ENCODE assay signal across 21 mouse cellular contexts in the genomic region with DNA sequence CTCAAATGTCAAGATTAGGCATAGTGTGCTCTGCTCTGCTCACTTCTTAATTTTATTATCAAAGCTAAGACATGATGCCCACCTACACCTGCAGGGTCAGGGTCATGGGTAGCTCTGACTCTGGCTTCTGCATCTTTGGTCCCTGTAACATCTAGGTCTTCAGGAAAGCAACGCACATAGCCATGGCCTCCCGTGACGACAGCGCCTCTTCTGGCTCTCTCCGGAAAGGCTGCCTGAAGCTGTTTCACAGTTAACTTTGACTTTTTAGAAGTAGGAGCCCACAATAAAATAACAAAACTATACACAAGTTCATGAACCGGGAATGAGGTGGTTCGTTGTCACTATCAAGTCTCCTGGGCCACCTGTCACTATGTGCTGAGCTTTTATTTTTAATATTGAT.
DNase-seq lines count a peak whose midpoint lies in the region; ATAC-seq and TF ChIP-seq lines count a peak whose summit lies in the region.
"Had no signal": no experiment of that assay in that cellular context is flagged by ENCODE, and none has a peak within 500 bp of the region (broad histone marks: within the 10 kb centered on the region; RNA-seq: fewer than 3 reads in every experiment).

No protein-coding gene starts in this region.

- H3K4me3 ChIP-seq in forebrain, postnatal 0 days (ENCODE audit: low read depth, low read length) = no peak overlapping the region
- H3K4me3 ChIP-seq in forebrain, embryonic 13.5 days = no peak overlapping the region
- H3K4me3 ChIP-seq in heart, embryonic 13.5 days = no peak overlapping the region
- no peak overlapping the region for H3K4me3 ChIP-seq in midbrain, postnatal 0 days (ENCODE audit: low read depth, low read length)
- no peak overlapping the region for H3K4me3 ChIP-seq in midbrain, embryonic 15.5 days
- H3K4me3 ChIP-seq in olfactory bulb, adult 2 months (ENCODE audit: insufficient read depth, low read depth, low read length) = no peak overlapping the region
- H3K4me3 ChIP-seq: forebrain, embryonic 12.5 days; hindbrain, embryonic 13.5 days; limb, embryonic 13.5 days; liver, embryonic 13.5 days had no signal

- 0 out of 2 replicates have a peak, but pooled peaks have one; percentile 4 for TF ChIP-seq CTCF in forebrain, postnatal 0 days (IDR thresholded peaks at IDR 0.05; ENCODE audit: low read depth)
- TF ChIP-seq CTCF in midbrain, postnatal 0 days (IDR thresholded peaks at IDR 0.05) = 0 out of 2 replicates have a peak, but pooled peaks have one; percentile 5
- no peak for TF ChIP-seq CTCF in olfactory bulb, adult 2 months (IDR thresholded peaks at IDR 0.05; ENCODE audit: insufficient read depth, low read depth, low read length)

- no peak overlapping the region for H3K27ac ChIP-seq in forebrain, postnatal 0 days (ENCODE audit: low read depth, low read length)
- H3K27ac ChIP-seq in forebrain, embryonic 13.5 days = no peak overlapping the region
- peak overlapping the region; percentile 95 for H3K27ac ChIP-seq in heart, embryonic 13.5 days (replicated peaks)
- no peak overlapping the region for H3K27ac ChIP-seq in midbrain, postnatal 0 days (ENCODE audit: low read depth, low read length)
- H3K27ac ChIP-seq in midbrain, embryonic 15.5 days = no peak overlapping the region
- H3K27ac ChIP-seq in olfactory bulb, adult 2 months (ENCODE audit: insufficient read depth, low read depth, low read length) = peak overlapping the region; percentile 26; the same call in 1 of the 2 replicates
- H3K27ac ChIP-seq: liver, embryonic 13.5 days had no signal

- no peak for TF ChIP-seq POLR2A in olfactory bulb, adult 2 months (IDR thresholded peaks at IDR 0.05; ENCODE audit: insufficient read depth, low read depth, low read length)

- no peak for ATAC-seq in forebrain, postnatal 0 days
- ATAC-seq in forebrain, embryonic 13.5 days = no peak
- ATAC-seq in heart, embryonic 13.5 days (ENCODE audit: extremely low read depth, insufficient number of reproducible peaks, low FRiP score, low TSS enrichment) = no peak
- ATAC-seq in midbrain, postnatal 0 days (ENCODE audit: low FRiP score) = no peak
- no peak for ATAC-seq in midbrain, embryonic 15.5 days (replicated peaks)

- H3K9me3 ChIP-seq in forebrain, postnatal 0 days (ENCODE audit: low read length) = no peaks in the 10 kb centered on the region
- H3K9me3 ChIP-seq in forebrain, embryonic 13.5 days (replicated peaks) = no peaks in the 10 kb centered on the region
- no peaks in the 10 kb centered on the region for H3K9me3 ChIP-seq in heart, embryonic 13.5 days
- H3K9me3 ChIP-seq in midbrain, postnatal 0 days (ENCODE audit: low read length) = no peaks in the 10 kb centered on the region
- H3K9me3 ChIP-seq in midbrain, embryonic 15.5 days = no peaks in the 10 kb centered on the region
- H3K9me3 ChIP-seq: forebrain, embryonic 12.5 days; hindbrain, embryonic 13.5 days; limb, embryonic 13.5 days; liver, embryonic 13.5 days had no signal

- H3K36me3 ChIP-seq in forebrain, postnatal 0 days (ENCODE audit: insufficient read depth) = no peaks in the 10 kb centered on the region
- 0 out of 2 replicates have a peak, but pooled peaks cover 7% of the 10 kb centered on the region for H3K36me3 ChIP-seq in forebrain, embryonic 13.5 days (ENCODE audit: poor library complexity, severe bottlenecking)
- no peaks in the 10 kb centered on the region for H3K36me3 ChIP-seq in heart, embryonic 13.5 days
- H3K36me3 ChIP-seq in midbrain, postnatal 0 days (ENCODE audit: insufficient read depth, low read length) = no peaks in the 10 kb centered on the region
- no peaks in the 10 kb centered on the region for H3K36me3 ChIP-seq in midbrain, embryonic 15.5 days (replicated peaks)
- H3K36me3 ChIP-seq: forebrain, embryonic 12.5 days; hindbrain, embryonic 13.5 days; limb, embryonic 13.5 days; liver, embryonic 13.5 days had no signal

- no peak for DNase-seq in forebrain, postnatal 0 days
- DNase-seq in heart, postnatal 14 days = no peak
- no peak for DNase-seq in midbrain, postnatal 0 days (ENCODE audit: low spot score)
- DNase-seq in yolk sac, embryonic 10.5 days (ENCODE audit: low spot score) = no peak
- DNase-seq: adrenal gland, postnatal 36 days; gastrocnemius, postnatal 36 days; kidney, adult 8-10 months; kidney, postnatal 4 days; liver, embryonic 13.5 days; lung, embryonic 14.5 days; lung, postnatal 36 days; right cerebral cortex, postnatal 14 days; spleen, adult 18-20 months; thymus, postnatal 4 days had no signal

- no peak overlapping the region for H3K4me2 ChIP-seq in forebrain, postnatal 0 days (ENCODE audit: low read depth)
- H3K4me2 ChIP-seq in forebrain, embryonic 13.5 days = no peak overlapping the region
- H3K4me2 ChIP-seq in heart, embryonic 13.5 days = no peak overlapping the region
- no peak overlapping the region for H3K4me2 ChIP-seq in midbrain, postnatal 0 days (ENCODE audit: low read depth, low read length, poor library complexity, severe bottlenecking)
- no peak overlapping the region for H3K4me2 ChIP-seq in midbrain, embryonic 15.5 days
- H3K4me2 ChIP-seq: forebrain, embryonic 12.5 days; hindbrain, embryonic 13.5 days; limb, embryonic 13.5 days; liver, embryonic 13.5 days; lung, embryonic 14.5 days had no signal

- intact Hi-C loops in heart, postnatal 14 days (cut with DNase I) = no loop called here

- no peak overlapping the region for H3K9ac ChIP-seq in forebrain, postnatal 0 days
- H3K9ac ChIP-seq in forebrain, embryonic 13.5 days = no peak overlapping the region
- H3K9ac ChIP-seq in heart, embryonic 13.5 days = no peak overlapping the region
- H3K9ac ChIP-seq in midbrain, postnatal 0 days (replicated peaks; ENCODE audit: low read length, poor library complexity, severe bottlenecking) = no peak overlapping the region
- H3K9ac ChIP-seq in midbrain, embryonic 15.5 days = no peak overlapping the region
- H3K9ac ChIP-seq: forebrain, embryonic 12.5 days; hindbrain, embryonic 13.5 days; limb, embryonic 13.5 days; liver, embryonic 13.5 days; lung, embryonic 14.5 days had no signal

- no peaks in the 10 kb centered on the region for H3K27me3 ChIP-seq in forebrain, postnatal 0 days (ENCODE audit: insufficient read depth, low read length)
- H3K27me3 ChIP-seq in forebrain, embryonic 13.5 days = no peaks in the 10 kb centered on the region
- H3K27me3 ChIP-seq in heart, embryonic 13.5 days (replicated peaks) = no peaks in the 10 kb centered on the region
- no peaks in the 10 kb centered on the region for H3K27me3 ChIP-seq in midbrain, postnatal 0 days (ENCODE audit: insufficient read depth, low read length)
- H3K27me3 ChIP-seq in midbrain, embryonic 15.5 days (replicated peaks) = no peaks in the 10 kb centered on the region
- H3K27me3 ChIP-seq: forebrain, embryonic 12.5 days; hindbrain, embryonic 13.5 days; limb, embryonic 13.5 days; liver, embryonic 13.5 days had no signal

- peaks cover 3% of the 10 kb centered on the region; the same call in 1 of the 2 replicates for H3K4me1 ChIP-seq in forebrain, postnatal 0 days (ENCODE audit: insufficient read depth)
- H3K4me1 ChIP-seq in forebrain, embryonic 13.5 days = peaks cover 22% of the 10 kb centered on the region
- peaks cover 56% of the 10 kb centered on the region for H3K4me1 ChIP-seq in heart, embryonic 13.5 days
- 0 out of 2 replicates have a peak, but pooled peaks cover 2% of the 10 kb centered on the region for H3K4me1 ChIP-seq in midbrain, postnatal 0 days (ENCODE audit: insufficient read depth, low read length)
- peaks cover 23% of the 10 kb centered on the region for H3K4me1 ChIP-seq in midbrain, embryonic 15.5 days
- H3K4me1 ChIP-seq in olfactory bulb, adult 2 months (ENCODE audit: control insufficient read depth, insufficient read depth, low read length) = peaks cover 32% of the 10 kb centered on the region

- WGBS in forebrain, postnatal 0 days = 92% methylated on average over 7 of the region's 7 CpGs
- 92% methylated on average over 7 of the region's 7 CpGs for WGBS in forebrain, embryonic 13.5 days
- 90% methylated on average over 7 of the region's 7 CpGs for WGBS in heart, embryonic 13.5 days
- 93% methylated on average over 7 of the region's 7 CpGs for WGBS in midbrain, postnatal 0 days
- WGBS in midbrain, embryonic 15.5 days = 92% methylated on average over 7 of the region's 7 CpGs
- WGBS in olfactory bulb, adult 2 months = 94% methylated on average over 7 of the region's 7 CpGs

Comparison
In these comparisons a context has a peak if more than half of its experiments do, and no peak if none do; other contexts are left out.
1. H3K27ac ChIP-seq: peak in heart, embryonic 13.5 days (single experiment) and olfactory bulb, adult 2 months (single experiment); none in forebrain, postnatal 0 days (single experiment), forebrain, embryonic 13.5 days (single experiment), midbrain, postnatal 0 days (single experiment) and midbrain, embryonic 15.5 days (single experiment).